ENCODE assay signal across 8 mouse cellular contexts in the genomic region with DNA sequence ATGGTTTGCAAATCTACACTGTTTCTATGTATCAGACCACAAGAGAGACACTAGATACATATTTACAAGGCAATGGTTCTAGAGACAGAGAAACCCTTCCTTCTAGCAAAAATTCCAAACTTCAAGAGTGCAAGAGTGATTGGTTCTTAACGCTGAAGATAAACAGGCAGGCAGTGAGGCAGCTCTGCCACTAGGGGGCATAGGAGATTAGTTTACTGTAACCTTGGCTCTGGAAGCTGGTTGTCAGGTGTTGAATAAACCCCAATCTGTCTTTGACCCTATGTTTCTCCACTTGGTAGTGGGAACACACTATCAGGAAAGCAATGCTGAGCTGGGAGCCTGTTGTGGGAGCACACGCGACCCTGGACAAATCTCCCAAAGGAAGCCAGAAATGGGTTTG. TPM values are rescaled to one million over a fixed set of nuclear protein-coding genes. Genes with fewer than 3 reads are reported as not detected.
DNase-seq lines count a peak whose midpoint lies in the region; ATAC-seq and TF ChIP-seq lines count a peak whose summit lies in the region.

No protein-coding gene starts in this region.

- ATAC-seq in kidney, embryonic 14.5 days (ENCODE audit: low FRiP score, low TSS enrichment), result no peak
- no peak for ATAC-seq in neural tube, embryonic 13.5 days (ENCODE audit: low read depth)

- H3K4me3 ChIP-seq in kidney, adult 2 months (ENCODE audit: insufficient read depth, low read depth, low read length), result no peak overlapping the region
- H3K4me3 ChIP-seq in kidney, embryonic 14.5 days (ENCODE audit: low read length), result no peak overlapping the region
- H3K4me3 ChIP-seq in heart, embryonic 10.5 days, result no peak overlapping the region
- no peak overlapping the region for H3K4me3 ChIP-seq in neural tube, embryonic 13.5 days

- no peak overlapping the region for H3K4me2 ChIP-seq in kidney, embryonic 14.5 days (replicated peaks; ENCODE audit: low read depth, low read length)
- no peak overlapping the region for H3K4me2 ChIP-seq in neural tube, embryonic 13.5 days

- intact Hi-C loops in left cerebral cortex, postnatal 14 days (cut with DNase I), result loop anchor here (5.0 to 10.0 kb wide), 2 partner anchors 179 to 211 kb away; a partner anchor contains a TSS

- DNase-seq in kidney, adult 2 months, result peak; percentile 78
- DNase-seq in MN1 (ENCODE audit: low spot score), result peak; percentile 83
- DNase-seq in cerebellum, adult 9-10 months, result peak; percentile 86
- DNase-seq in heart, embryonic 10.5 days (ENCODE audit: low spot score), result peak; percentile 79
- peak; percentile 80 to 87 for DNase-seq in left cerebral cortex, postnatal 14 days (ENCODE audit: low spot score in 2 of 2)
- peak; percentile 79 for DNase-seq in thymus, postnatal 14 days

- no peak for TF ChIP-seq POLR2A in kidney, adult 2 months (IDR thresholded peaks at IDR 0.05; ENCODE audit: low read depth, low read length)

- WGBS in kidney, adult 2 months, result 2% methylated on average over 3 of the region's 3 CpGs
- WGBS in kidney, embryonic 14.5 days, result 5% methylated on average over 3 of the region's 3 CpGs
- WGBS in heart, embryonic 10.5 days, result 2% methylated on average over 3 of the region's 3 CpGs
- WGBS in neural tube, embryonic 13.5 days, result 7% methylated on average over 3 of the region's 3 CpGs

- no peaks in the 10 kb centered on the region for H3K9me3 ChIP-seq in kidney, embryonic 14.5 days (ENCODE audit: control insufficient read depth, low read length)
- H3K9me3 ChIP-seq in heart, embryonic 10.5 days, result no peaks in the 10 kb centered on the region
- no peaks in the 10 kb centered on the region for H3K9me3 ChIP-seq in neural tube, embryonic 13.5 days

- H3K4me1 ChIP-seq in kidney, adult 2 months (ENCODE audit: control insufficient read depth, insufficient read depth, low read length), result peaks cover 6% of the 10 kb centered on the region
- H3K4me1 ChIP-seq in kidney, embryonic 14.5 days (ENCODE audit: control insufficient read depth, insufficient read depth, low read length), result peaks cover 4% of the 10 kb centered on the region; the same call in 1 of the 2 replicates
- H3K4me1 ChIP-seq in heart, embryonic 10.5 days, result peaks cover 11% of the 10 kb centered on the region
- H3K4me1 ChIP-seq in neural tube, embryonic 13.5 days (replicated peaks), result peaks cover 14% of the 10 kb centered on the region

- H3K27ac ChIP-seq in kidney, adult 2 months (ENCODE audit: insufficient read depth, low read depth, low read length), result no peak overlapping the region
- no peak overlapping the region for H3K27ac ChIP-seq in kidney, embryonic 14.5 days (ENCODE audit: low read depth, low read length)
- H3K27ac ChIP-seq in heart, embryonic 10.5 days, result no peak overlapping the region
- H3K27ac ChIP-seq in neural tube, embryonic 13.5 days (replicated peaks), result no peak overlapping the region

- H3K27me3 ChIP-seq in kidney, adult 2 months (replicated peaks; ENCODE audit: control insufficient read depth, insufficient read depth, low read length), result no peaks in the 10 kb centered on the region
- H3K27me3 ChIP-seq in kidney, embryonic 14.5 days (ENCODE audit: control insufficient read depth, insufficient read depth, low read length), result no peaks in the 10 kb centered on the region
- H3K27me3 ChIP-seq in heart, embryonic 10.5 days (ENCODE audit: insufficient read depth, poor library complexity, severe bottlenecking), result no peaks in the 10 kb centered on the region
- H3K27me3 ChIP-seq in neural tube, embryonic 13.5 days, result no peaks in the 10 kb centered on the region

- peak; percentile 92 for TF ChIP-seq CTCF in kidney, adult 2 months (conservative IDR thresholded peaks at IDR 0.05; ENCODE audit: insufficient read depth, insufficient read length, low read depth, low read length)

- H3K9ac ChIP-seq in kidney, embryonic 14.5 days (ENCODE audit: low read depth, low read length), result no peak overlapping the region
- H3K9ac ChIP-seq in neural tube, embryonic 13.5 days, result 0 out of 2 replicates have a peak overlapping the region, but pooled peaks have one; percentile 13

- no peaks in the 10 kb centered on the region for H3K36me3 ChIP-seq in kidney, adult 2 months (ENCODE audit: control insufficient read depth, insufficient read depth, low read length)
- H3K36me3 ChIP-seq in kidney, embryonic 14.5 days (ENCODE audit: control insufficient read depth, insufficient read depth, low read length), result no peaks in the 10 kb centered on the region
- no peaks in the 10 kb centered on the region for H3K36me3 ChIP-seq in heart, embryonic 10.5 days
- no peaks in the 10 kb centered on the region for H3K36me3 ChIP-seq in neural tube, embryonic 13.5 days

RNA-seq across cellular contexts. Expression of a gene that starts 3.9 kb away (rescaled TPM):
- 2,489 and 2,561 TPM in 2 replicates for polyA plus RNA-seq in kidney, adult 2 months (2012; rRNA removed)
- 528 and 578 TPM in 2 replicates for polyA plus RNA-seq in kidney, embryonic 14.5 days (2014; fragmentation: Nextera tagmentation; extraction: Ambion mirVana)
- 538 and 598 TPM in 2 replicates for polyA plus RNA-seq in heart, embryonic 10.5 days (2016; fragmentation: Nextera tagmentation; extraction: Ambion mirVana)
- total RNA-seq in left cerebral cortex, postnatal 14 days (2021), result 1,000 to 10,000 TPM; 1,506 to 1,590 TPM
- polyA plus RNA-seq in neural tube, embryonic 13.5 days (2015; fragmentation: Nextera tagmentation; extraction: Ambion mirVana), result 947 and 1,089 TPM in 2 replicates

RNA-seq across cellular contexts. Expression of a gene that starts 9.9 kb away (rescaled TPM):
- 124 and 136 TPM in 2 replicates for polyA plus RNA-seq in kidney, adult 2 months (2012; rRNA removed)
- 33.0 and 37.5 TPM in 2 replicates for polyA plus RNA-seq in kidney, embryonic 14.5 days (2014; fragmentation: Nextera tagmentation; extraction: Ambion mirVana)
- 40.0 and 44.5 TPM in 2 replicates for polyA plus RNA-seq in heart, embryonic 10.5 days (2016; fragmentation: Nextera tagmentation; extraction: Ambion mirVana)
- 10 to 100 TPM; 32.4 to 36.1 TPM for total RNA-seq in left cerebral cortex, postnatal 14 days (2021)
- 30.4 and 37.4 TPM in 2 replicates for polyA plus RNA-seq in neural tube, embryonic 13.5 days (2015; fragmentation: Nextera tagmentation; extraction: Ambion mirVana)

RNA-seq across cellular contexts. Expression of a gene that starts 22.7 kb away (rescaled TPM):
- 17.1 and 19.4 TPM in 2 replicates for polyA plus RNA-seq in kidney, adult 2 months (2012; rRNA removed)
- polyA plus RNA-seq in kidney, embryonic 14.5 days (2014; fragmentation: Nextera tagmentation; extraction: Ambion mirVana), result 29.3 and 44.0 TPM in 2 replicates
- 33.0 and 38.7 TPM in 2 replicates for polyA plus RNA-seq in heart, embryonic 10.5 days (2016; fragmentation: Nextera tagmentation; extraction: Ambion mirVana)
- total RNA-seq in left cerebral cortex, postnatal 14 days (2021), result 10 to 100 TPM; 89.4 to 95.5 TPM
- 54.0 and 63.8 TPM in 2 replicates for polyA plus RNA-seq in neural tube, embryonic 13.5 days (2015; fragmentation: Nextera tagmentation; extraction: Ambion mirVana)

RNA-seq across cellular contexts. Expression of a gene that starts 31.9 kb away (rescaled TPM):
- polyA plus RNA-seq in kidney, adult 2 months (2012; rRNA removed), result 14.4 and 15.0 TPM in 2 replicates
- polyA plus RNA-seq in kidney, embryonic 14.5 days (2014; fragmentation: Nextera tagmentation; extraction: Ambion mirVana), result 5.0 and 8.2 TPM in 2 replicates
- 5.3 TPM in 2 replicates for polyA plus RNA-seq in heart, embryonic 10.5 days (2016; fragmentation: Nextera tagmentation; extraction: Ambion mirVana)
- total RNA-seq in left cerebral cortex, postnatal 14 days (2021), result 10 to 100 TPM; 71.1 to 72.5 TPM
- 17.8 and 22.0 TPM in 2 replicates for polyA plus RNA-seq in neural tube, embryonic 13.5 days (2015; fragmentation: Nextera tagmentation; extraction: Ambion mirVana)

RNA-seq across cellular contexts. Expression of a gene that starts 35.9 kb away (rescaled TPM):
- 0.72 and 1.2 TPM in 2 replicates for polyA plus RNA-seq in kidney, adult 2 months (2012; rRNA removed)
- 4.6 and 5.3 TPM in 2 replicates for polyA plus RNA-seq in kidney, embryonic 14.5 days (2014; fragmentation: Nextera tagmentation; extraction: Ambion mirVana)
- polyA plus RNA-seq in heart, embryonic 10.5 days (2016; fragmentation: Nextera tagmentation; extraction: Ambion mirVana), result 1.9 and 3.6 TPM in 2 replicates
- total RNA-seq in left cerebral cortex, postnatal 14 days (2021), result 10 to 100 TPM; 11.0 to 12.6 TPM
- 5.9 TPM in 2 replicates for polyA plus RNA-seq in neural tube, embryonic 13.5 days (2015; fragmentation: Nextera tagmentation; extraction: Ambion mirVana)
